Mouse (Mus musculus) stomach, postnatal 0 days (tissue): ENCODE measurements at regions not wholly inside any gene's neighbourhood (a gene's known extent, or its start where the extent isn't known, plus 50 kb on each side); places are given as distances from the start of the nearest gene placed in this dataset.

Experiments
- ATAC-seq: fragments of 200-750 bp; cut with Nextera tagmentation; 2 replicates; pipeline ENCODE4 v1.8.0; 2017; ENCODE audit not compliant: low FRiP score, low TSS enrichment
- DNase-seq: peaks from one replicate; pipeline ENCODE4 v3.0.0-alpha.2; 2016; ENCODE audit warnings: low spot score
- H3K27ac ChIP-seq: fragments of 300-500 bp; sonication (generic); replicated peaks from 2 replicates; pipeline ENCODE4 v1.5.1; 2014; ENCODE audit warnings: mild to moderate bottlenecking, control low read depth
- H3K27me3 ChIP-seq: fragments of 300-500 bp; sonication (generic); 2 replicates; pipeline ENCODE4 v1.6.1; 2014; ENCODE audit warnings: low read length; ENCODE audit not compliant: control insufficient read depth, insufficient read depth
- H3K36me3 ChIP-seq: fragments of 300-500 bp; sonication (generic); 2 replicates; pipeline ENCODE4 v1.6.1; 2014; ENCODE audit warnings: low read length, mixed read lengths; ENCODE audit not compliant: control insufficient read depth, insufficient read depth
- H3K4me1 ChIP-seq: fragments of 300-500 bp; sonication (generic); replicated peaks from 2 replicates; pipeline ENCODE4 v1.6.1; 2014; ENCODE audit warnings: antibody characterized with exemption; ENCODE audit not compliant: control insufficient read depth, insufficient read depth
- H3K4me2 ChIP-seq: fragments of 300-500 bp; sonication (generic); replicated peaks from 2 replicates; pipeline ENCODE4 v1.6.1; 2014; ENCODE audit warnings: low read depth, mild to moderate bottlenecking, control low read depth, moderate library complexity
- H3K4me3 ChIP-seq: fragments of 300-500 bp; sonication (generic); 2 replicates; pipeline ENCODE4 v1.5.1; 2014; ENCODE audit warnings: low read depth, low read length, control low read depth
- H3K9ac ChIP-seq: fragments of 300-500 bp; sonication (generic); 2 replicates; pipeline ENCODE4 v1.6.1; 2014; ENCODE audit warnings: mild to moderate bottlenecking, low read length, control low read depth, mixed read lengths
- H3K9me3 ChIP-seq: fragments of 300-500 bp; sonication (generic); 2 replicates; pipeline ENCODE4 v1.6.1; 2016; ENCODE audit warnings: low read length; ENCODE audit not compliant: control insufficient read depth
- CTCF ChIP-seq: IDR thresholded peaks from 2 replicates; pipeline ENCODE4 v1.5.1; 2016; ENCODE audit warnings: antibody characterized with exemption, low read depth, mild to moderate bottlenecking, moderate library complexity
- EP300 ChIP-seq: optimal IDR thresholded peaks from 2 replicates; pipeline ENCODE3; 2016; ENCODE audit warnings: antibody characterized with exemption
- WGBS: fragments of 180-500 bp; shearing (Covaris S2); extraction: QIAGEN DNeasy Blood & Tissue Kit; methylation state at CpG from one replicate; pipeline ENCODE4 v1.1.7; 2014; 5-methylcytosine and 5-hydroxymethylcytosine counted together

DNA sequence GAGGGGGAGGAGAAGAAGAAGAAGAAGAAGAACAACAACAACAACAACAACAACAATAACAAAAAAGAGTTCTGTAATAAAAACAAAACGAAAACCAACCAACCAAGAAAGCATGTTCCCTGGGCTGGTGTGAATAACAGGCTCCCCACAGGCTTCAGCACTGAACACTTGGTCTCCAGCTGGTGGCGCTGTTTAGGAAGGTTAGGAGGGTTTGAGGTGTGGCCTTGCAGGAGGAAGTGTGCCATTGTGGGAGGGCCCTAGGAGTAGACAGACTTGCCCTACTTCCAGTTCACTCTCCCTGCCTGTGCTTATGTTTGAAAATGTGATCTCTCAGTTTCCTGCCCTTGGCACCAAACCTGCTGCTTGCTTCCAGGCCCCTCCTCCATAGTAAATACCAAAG is 94.6 kb upstream of the Irx6 start:
- Histone ChIP-seq H3K27ac (no peak overlapping the region), H3K4me2 (no peak overlapping the region), H3K27me3 (no peaks in the 10 kb centered on the region), H3K9me3 (no peaks in the 10 kb centered on the region), H3K9ac (no peak overlapping the region), H3K4me3 (no peak overlapping the region), H3K36me3 (no peaks in the 10 kb centered on the region), H3K4me1 (no peaks in the 10 kb centered on the region)
- peak; percentile 9 for DNase-seq
- TF ChIP-seq EP300 (no peak), CTCF (peak; percentile 14; the same call in 1 of the 2 replicates)
- 68% methylated on average over 2 of the region's 2 CpGs for WGBS
- no peak for ATAC-seq

DNA sequence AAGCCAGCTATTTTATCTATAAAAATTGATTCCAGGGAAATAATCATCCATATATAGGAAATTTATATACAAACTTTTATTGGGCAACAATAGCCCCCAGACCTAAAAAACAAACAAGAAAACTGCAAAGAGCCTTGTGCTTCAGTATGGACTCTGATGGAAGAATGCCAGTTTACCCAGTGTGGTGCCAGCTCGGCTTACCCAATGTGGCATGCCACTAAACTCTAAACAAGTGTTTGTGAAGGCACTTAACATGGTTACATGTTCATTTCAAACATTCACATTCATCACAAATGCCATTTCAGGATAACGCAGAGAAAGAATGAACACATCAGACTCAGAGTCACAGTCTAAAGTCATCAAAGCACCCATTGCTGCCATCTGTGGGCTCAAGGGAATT is 93.0 kb upstream of the Irx6 start:
- H3K27me3 ChIP-seq: no peaks in the 10 kb centered on the region
- 78% methylated on average over 2 of the region's 2 CpGs for WGBS
- no peak for TF ChIP-seq EP300
- no peak for TF ChIP-seq CTCF
- no peak overlapping the region for H3K4me3 ChIP-seq
- ATAC-seq: no peak
- H3K27ac ChIP-seq: no peak overlapping the region
- no peaks in the 10 kb centered on the region for H3K4me1 ChIP-seq
- H3K36me3 ChIP-seq: no peaks in the 10 kb centered on the region
- no peak for DNase-seq
- H3K4me2 ChIP-seq: no peak overlapping the region
- no peaks in the 10 kb centered on the region for H3K9me3 ChIP-seq
- H3K9ac ChIP-seq: no peak overlapping the region

DNA sequence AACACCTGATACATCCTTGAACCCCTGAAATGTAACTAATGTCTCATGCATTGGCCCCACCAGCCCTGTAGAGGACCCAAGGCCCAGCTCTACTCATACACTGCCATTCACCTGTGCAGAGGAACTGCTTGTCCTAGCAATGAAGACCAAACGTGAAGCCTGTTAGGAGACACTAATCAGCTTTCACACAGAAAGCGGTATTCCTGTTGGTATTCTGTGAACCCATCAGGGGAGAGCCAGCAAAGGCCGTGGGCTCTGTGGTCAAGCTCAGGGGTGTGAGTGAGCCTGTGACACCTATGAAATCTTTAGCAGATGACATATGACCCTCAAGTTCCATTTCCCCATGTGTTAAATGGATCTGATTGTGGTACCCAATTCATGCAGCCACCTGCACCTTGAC is 73.3 kb upstream of the Irx6 start:
- no peak for DNase-seq
- Histone ChIP-seq H3K27ac (no peak overlapping the region), H3K4me3 (no peak overlapping the region), H3K9ac (no peak overlapping the region), H3K9me3 (no peaks in the 10 kb centered on the region), H3K4me1 (no peaks in the 10 kb centered on the region), H3K36me3 (no peaks in the 10 kb centered on the region), H3K27me3 (no peaks in the 10 kb centered on the region), H3K4me2 (no peak overlapping the region)
- ATAC-seq: no peak
- WGBS: 88% methylated on average over 3 of the region's 3 CpGs
- TF ChIP-seq EP300 (no peak), CTCF (no peak)

DNA sequence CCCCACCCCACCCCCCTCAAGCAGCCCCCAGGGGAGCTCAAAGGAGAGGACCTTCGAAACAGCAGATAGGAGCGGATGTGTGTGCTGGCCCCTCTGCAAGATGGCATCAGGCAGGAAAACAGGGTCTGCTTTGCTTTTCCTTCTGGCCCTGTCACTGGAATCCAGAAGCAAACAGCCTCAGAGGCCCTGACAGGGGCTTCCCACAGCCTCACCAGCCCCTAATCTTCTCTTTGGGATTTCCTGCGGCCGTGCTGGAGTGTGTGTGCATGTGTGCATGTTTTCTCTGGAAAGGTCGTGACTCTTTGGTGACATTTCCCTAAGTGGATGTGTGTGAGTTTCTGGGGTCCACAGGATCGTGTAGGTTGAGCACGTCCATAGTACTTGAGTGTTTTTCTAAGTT is 71.1 kb upstream of the Irx6 start:
- no peaks in the 10 kb centered on the region for H3K9me3 ChIP-seq
- H3K4me1 ChIP-seq: no peaks in the 10 kb centered on the region
- H3K27ac ChIP-seq: no peak overlapping the region
- ATAC-seq (no peak), DNase-seq (no peak)
- no peak for TF ChIP-seq EP300
- no peak for TF ChIP-seq CTCF
- no peaks in the 10 kb centered on the region for H3K27me3 ChIP-seq
- no peak overlapping the region for H3K4me3 ChIP-seq
- H3K4me2 ChIP-seq: no peak overlapping the region
- no peak overlapping the region for H3K9ac ChIP-seq
- H3K36me3 ChIP-seq: no peaks in the 10 kb centered on the region
- 47% methylated on average over 7 of the region's 7 CpGs for WGBS

DNA sequence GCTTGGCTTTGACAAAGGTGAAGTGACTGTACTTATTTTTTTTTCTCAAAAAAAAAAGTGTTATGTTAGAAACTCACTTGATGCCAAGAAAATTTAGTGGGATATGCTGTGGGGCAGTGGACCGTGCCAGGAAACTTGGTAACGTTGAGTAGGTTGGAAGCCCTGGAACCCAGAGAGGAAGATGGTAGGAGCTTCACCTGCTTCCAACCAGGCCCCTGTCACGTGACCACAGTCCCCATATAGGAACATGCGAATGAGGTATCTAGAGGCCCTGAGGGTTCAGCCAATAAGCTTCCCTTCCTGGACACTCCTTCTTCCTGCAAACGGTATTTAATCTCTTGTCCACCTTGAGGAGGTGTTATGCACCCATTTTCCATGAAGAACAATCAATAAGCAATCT is 68.5 kb upstream of the Irx6 start:
- Histone ChIP-seq H3K4me2 (no peak overlapping the region), H3K36me3 (no peaks in the 10 kb centered on the region), H3K27ac (no peak overlapping the region), H3K27me3 (no peaks in the 10 kb centered on the region), H3K4me3 (no peak overlapping the region), H3K9ac (no peak overlapping the region), H3K4me1 (no peaks in the 10 kb centered on the region), H3K9me3 (no peaks in the 10 kb centered on the region)
- 78% methylated on average over 5 of the region's 5 CpGs for WGBS
- TF ChIP-seq CTCF: no peak
- TF ChIP-seq EP300: no peak
- ATAC-seq (no peak), DNase-seq (no peak)

DNA sequence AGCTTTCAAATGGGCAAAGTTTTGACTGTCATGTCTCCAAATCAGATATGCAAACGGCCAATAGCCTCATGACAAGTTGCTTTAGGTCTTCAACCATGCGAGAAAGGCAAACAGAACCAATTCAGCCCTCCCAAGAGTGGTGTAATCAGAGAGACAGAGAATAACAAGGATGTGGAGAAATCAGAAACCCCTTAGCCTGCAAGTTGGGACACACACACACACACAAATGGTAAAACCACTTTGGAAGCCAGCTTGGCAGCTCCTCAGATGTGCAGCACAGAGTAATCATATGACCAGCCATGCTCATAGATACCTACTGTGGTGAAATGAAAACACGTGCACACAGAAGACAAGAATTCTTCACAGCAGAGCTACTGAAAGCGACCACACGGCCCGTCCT is 66.5 kb upstream of the Irx6 start:
- Histone ChIP-seq H3K4me2 (no peak overlapping the region), H3K27me3 (no peaks in the 10 kb centered on the region), H3K36me3 (no peaks in the 10 kb centered on the region), H3K9ac (no peak overlapping the region), H3K4me1 (no peaks in the 10 kb centered on the region), H3K27ac (no peak overlapping the region), H3K9me3 (no peaks in the 10 kb centered on the region), H3K4me3 (no peak overlapping the region)
- ATAC-seq (no peak), DNase-seq (no peak)
- TF ChIP-seq EP300 (no peak), CTCF (no peak)
- WGBS: 75% methylated on average over 6 of the region's 6 CpGs
